Mouse (Mus musculus): ENCODE measurements at regions not wholly inside any gene's neighbourhood (a gene's known extent, or its start where the extent isn't known, plus 50 kb on each side); places are given as distances from the start of the nearest gene placed in this dataset.

DNA sequence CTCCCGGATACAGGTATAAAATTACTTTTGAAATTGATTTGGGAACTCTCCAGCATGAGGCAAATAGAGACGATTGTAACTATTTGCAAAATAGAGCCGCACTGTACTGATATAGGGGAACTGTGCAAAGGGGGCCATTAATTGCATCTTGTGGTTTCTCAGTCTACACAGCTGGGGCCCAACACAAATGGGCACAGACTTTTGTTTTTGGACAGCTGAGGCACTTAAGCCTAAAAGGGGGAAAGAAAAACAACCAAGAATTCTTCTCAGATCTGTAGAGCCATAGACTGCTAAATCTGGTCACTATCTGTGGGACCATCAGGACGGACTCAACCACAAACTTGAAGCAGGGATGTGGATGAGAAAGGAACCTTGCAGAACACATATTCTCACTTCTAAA is 347.9 kb downstream of the Cd83 start:
- no peak for DNase-seq (ENCODE audit: low spot score in 2 of 2)

GRCm38 (mm10) chr13:44133436-44133835 is 348.9 kb downstream of the Cd83 start:
- DNase-seq (ENCODE audit: low spot score in 2 of 2), result peak in 1 of 2 experiments; percentile 20

- no peak for DNase-seq (ENCODE audit: low spot score in 2 of 2)
These were observed 356.6 kb downstream of the Cd83 start for GRCm38 (mm10) chr13:44141181-44141580.

DNA sequence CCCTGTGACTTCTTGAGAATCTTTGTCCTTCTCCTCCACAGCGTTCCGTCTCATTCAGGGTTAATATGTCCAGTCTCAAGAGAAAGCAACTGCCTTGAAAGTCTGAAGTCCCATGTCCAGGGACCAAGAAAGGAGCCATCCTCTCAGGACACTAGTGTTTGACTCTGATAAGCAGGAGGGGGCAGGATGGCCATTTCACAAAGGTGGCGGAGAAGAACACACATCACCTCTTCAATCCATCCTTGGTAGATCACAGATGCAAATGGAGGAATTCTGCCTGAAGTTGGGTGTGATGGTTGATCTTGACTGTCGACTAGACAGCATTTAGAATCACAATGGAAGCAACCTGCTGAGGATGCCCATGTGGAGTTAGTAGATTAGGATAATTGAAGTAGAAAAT is 360.9 kb downstream of the Cd83 start:
- no peak for DNase-seq (ENCODE audit: low spot score in 2 of 2)

GRCm38 (mm10) chr13:44147841-44148240 is 363.3 kb downstream of the Cd83 start:
- no peak for DNase-seq (ENCODE audit: low spot score in 2 of 2)

- no peak for DNase-seq (ENCODE audit: low spot score in 2 of 2)
These were observed 364.9 kb downstream of the Cd83 start for GRCm38 (mm10) chr13:44149499-44149898.

GRCm38 (mm10) chr13:44151526-44151925 is 367.0 kb downstream of the Cd83 start:
- DNase-seq (ENCODE audit: low spot score in 2 of 2), result no peak

DNA sequence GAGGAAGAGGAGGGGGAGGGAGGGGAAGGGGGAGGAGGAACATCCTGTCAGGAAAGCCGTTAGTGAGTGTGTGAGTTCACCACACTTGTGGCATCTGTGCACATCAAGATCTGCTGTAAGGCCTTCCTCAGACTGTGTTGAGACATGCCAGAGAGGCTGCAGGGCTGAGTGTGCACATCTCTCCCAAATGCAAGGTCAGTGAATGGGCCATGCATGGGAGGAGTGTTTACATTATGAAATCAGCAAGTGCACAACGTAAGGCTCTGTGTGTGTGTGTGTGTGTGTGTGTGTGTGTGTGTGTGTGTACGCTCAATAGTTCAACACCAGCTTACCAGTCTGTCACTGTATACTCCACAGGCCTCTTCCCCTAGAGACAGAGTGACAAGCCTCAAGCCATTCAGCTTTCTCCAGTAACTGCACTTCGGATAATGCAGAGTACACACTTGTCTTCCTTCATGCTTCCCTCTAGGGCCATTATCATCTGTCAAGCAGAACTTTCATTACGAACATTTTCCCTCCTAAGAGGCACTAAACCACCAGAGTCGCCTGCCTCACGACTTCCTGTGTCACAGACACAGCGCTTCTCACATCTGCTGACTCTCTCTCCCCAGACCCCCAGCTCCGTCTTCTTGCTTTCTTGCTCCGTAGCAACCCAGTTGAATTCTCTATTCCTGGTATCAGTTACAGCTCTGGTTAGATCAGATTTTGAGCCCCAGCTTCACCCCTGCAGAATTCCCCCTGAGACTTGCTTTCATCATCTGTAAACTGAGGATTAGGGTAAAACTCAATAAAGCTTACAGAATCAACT is 368.4 kb downstream of the Cd83 start:
- DNase-seq (ENCODE audit: low spot score in 2 of 2), result no peak

DNA sequence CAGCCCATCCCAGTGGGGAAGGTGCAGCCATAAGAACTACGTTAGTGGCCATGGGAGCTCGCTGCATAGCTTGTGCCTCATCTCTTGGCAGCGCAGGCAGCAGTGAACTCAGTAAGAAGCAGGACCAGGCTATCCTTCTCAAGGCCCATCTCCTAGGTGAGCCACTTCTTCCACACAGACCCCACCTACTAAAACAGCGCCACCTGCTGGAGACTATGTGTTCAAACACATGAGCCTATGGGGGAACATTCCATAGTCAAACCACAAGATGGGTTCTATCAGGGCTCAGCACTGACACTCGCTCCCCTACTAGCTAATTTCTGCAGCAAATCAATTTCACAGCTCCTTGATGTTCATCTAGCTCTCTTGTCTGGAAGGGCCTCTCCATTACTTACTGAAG is 369.2 kb downstream of the Cd83 start:
- DNase-seq (ENCODE audit: low spot score in 2 of 2), result no peak

GRCm38 (mm10) chr13:44155956-44156355 is 371.4 kb downstream of the Cd83 start:
- DNase-seq (ENCODE audit: low spot score in 2 of 2), result no peak

DNA sequence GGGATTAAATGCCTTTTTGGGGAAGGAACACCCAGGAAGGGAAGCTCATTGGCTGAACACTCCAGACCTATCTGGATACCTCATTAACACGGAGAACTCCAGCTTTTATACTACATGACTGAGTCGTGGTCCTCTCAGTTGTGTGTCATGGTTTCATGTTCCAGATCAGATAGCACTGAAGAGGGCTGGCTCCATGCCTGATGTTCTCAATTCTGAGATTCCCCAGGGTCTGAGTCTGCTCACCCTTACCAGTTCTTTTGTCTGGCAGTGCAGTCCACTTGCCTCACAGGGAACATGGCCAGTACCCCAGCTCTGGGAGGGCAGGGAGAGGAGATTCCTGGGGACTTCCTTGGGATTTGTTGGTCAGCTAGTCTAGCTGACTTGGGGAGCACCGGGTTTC is 372.0 kb downstream of the Cd83 start:
- no peak for DNase-seq (ENCODE audit: low spot score in 2 of 2)

DNA sequence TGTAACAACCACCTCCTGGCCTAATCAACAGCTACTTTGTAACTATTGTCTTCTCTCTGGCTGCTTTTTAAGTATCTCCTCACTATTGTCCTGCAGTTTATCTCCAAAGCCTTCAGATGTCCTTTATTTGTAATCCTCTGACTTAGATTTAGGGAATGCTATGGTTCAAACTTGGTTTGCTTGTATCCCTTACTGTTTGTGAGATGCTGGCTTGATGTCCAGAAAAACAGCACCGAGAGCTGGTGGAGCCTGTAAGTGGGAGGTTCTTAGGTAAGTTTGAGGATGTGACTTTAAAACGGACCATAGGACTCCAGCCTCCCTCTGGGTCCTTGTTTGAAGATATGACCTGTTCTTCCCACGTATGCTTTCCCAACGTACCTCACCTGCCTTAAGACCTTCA is 372.7 kb downstream of the Cd83 start:
- no peak for DNase-seq (ENCODE audit: low spot score in 2 of 2)

DNA sequence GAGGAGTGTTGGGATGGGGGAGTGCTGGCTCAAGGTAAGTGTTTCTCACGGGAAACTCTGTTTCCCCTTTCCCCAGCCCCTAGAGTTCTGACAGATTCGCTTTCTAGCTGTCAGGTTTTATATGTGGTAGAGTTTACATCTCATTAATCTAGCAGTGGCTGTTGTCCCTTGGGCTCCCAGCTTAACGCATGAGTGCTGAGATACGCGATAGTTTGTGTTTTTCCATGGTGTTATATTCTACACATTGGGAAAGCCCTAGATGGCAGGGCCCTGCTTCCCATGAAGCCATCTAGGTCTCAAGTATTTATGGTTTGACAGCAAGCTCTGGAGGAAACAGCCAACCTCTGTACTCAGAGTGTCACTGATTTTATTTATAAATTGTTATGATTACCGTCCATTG is 373.8 kb downstream of the Cd83 start:
- DNase-seq (ENCODE audit: low spot score in 2 of 2), result no peak

DNA sequence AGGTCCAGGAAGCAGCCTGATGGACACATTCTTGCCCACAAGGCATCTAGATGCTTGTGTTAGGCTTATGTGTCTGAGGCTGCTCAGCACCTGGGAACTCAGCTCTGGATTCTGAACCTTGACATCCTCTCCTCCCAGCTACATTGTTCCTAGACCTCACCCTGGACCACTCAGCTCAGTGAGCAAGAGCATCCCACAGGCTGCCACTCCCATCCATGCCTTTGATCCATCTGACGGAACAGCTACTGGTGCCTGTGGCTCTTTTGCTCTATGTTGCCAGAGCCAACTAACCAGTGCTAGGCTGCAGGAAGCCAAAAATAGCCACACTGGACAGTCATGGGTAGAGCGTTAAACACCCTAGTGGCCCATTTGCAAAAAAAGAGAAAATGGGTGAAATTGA is 374.8 kb downstream of the Cd83 start:
- DNase-seq (ENCODE audit: low spot score in 2 of 2), result no peak

DNA sequence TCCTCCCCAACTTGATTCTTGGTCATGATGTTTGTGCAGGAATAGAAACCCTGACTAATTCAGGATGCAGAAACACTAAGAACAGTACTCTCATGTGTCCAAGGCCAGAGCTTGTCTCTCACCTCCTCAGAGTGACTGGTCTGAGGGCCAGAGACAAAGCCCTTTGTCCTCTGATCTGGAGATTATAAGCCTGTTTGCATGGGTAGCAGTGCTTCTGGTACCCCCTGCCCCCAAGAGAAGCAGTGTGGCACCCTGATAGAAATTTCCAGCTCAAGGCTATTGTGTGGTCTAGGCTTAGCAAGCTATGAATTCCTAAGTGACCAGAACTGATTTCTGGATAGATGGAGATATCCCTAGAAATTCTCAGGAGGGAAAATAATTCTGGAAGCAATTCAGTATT is 380.2 kb downstream of the Cd83 start:
- no peak for DNase-seq (ENCODE audit: low spot score in 2 of 2)

DNA sequence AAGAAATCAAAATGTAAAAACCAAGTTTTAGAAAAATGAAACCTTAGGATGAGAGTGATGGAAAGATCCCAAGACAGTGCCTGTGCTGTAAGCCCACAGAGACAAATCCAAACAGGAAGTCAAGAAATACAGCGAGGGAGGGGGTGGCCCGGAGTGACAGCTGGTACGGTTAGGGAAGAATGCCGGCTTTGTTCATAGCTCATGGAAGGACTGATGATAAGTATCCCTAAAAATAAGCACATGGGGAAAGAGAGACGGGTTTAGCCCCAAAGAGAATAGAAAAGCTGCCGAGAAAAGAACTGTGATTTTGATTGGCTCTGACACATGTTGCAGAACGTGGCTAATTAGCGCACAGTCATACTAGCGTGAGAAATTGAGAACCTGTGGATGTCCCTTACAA is 382.6 kb downstream of the Cd83 start:
- DNase-seq (ENCODE audit: low spot score in 2 of 2), result no peak

DNA sequence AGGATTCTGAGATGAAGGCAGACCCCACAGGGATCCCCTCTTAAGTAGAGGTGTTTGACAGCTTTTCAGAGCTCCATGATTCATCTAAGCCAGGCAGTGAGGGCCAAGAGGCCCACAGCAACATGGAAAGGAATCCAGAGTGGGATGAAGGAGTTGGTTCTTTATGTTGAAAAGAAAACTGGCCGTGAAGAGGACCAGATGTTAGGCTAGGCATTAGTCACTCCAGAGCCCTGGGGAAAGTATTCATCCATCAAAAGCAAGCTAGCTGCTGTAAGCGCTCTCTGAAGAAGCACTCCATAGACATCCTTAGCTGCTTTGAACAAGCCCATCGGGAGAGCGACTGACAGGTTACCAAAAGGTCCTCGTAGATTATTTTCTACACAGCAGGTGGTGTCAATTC is 383.6 kb downstream of the Cd83 start:
- DNase-seq (ENCODE audit: low spot score in 2 of 2), result no peak

- DNase-seq (ENCODE audit: low spot score in 2 of 2), result no peak
These were observed 387.1 kb downstream of the Cd83 start for GRCm38 (mm10) chr13:44171639-44172038.

DNA sequence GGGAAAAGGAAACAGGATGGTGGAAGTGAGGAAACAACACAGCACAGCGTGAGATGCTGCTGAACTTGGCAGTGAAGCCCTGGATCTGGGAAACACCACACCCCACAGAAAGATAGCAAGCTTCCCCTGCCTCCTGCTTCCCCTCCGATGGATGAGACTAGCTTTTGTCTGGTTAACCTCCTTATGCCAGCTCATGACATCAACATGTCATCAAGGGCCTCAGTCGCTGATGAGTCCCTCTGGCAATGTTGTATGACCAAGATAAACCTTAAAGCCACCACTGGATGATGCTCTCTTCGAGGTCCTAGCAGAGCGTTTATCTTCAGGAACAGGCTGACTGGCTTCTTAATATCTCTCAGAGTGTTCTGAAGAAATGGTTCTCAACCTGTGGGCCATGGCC is 388.1 kb downstream of the Cd83 start:
- no peak for DNase-seq (ENCODE audit: low spot score in 2 of 2)

DNA sequence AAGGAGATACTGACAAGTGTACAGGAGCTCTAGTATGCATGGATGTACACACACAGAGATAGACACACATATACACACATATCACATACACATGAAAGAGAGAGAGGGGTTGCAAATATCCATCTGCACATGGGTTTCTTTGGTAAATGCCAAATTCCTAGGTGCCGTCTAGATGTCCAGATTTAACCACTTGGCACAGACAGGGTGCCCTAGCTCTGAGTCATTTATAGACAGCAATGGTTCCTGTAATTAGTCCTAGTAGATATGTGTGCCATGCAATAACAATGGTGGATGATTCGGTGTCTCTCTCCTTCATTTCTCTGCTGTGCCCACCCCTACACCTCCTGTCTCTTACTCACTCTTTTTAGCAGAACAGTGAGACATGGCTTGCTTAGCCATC is 389.7 kb downstream of the Cd83 start:
- DNase-seq (ENCODE audit: low spot score in 2 of 2), result no peak

GRCm38 (mm10) chr13:44175300-44176036 is 390.9 kb downstream of the Cd83 start:
- no peak for DNase-seq (ENCODE audit: low spot score in 2 of 2)

GRCm38 (mm10) chr13:44176121-44176520 is 391.5 kb downstream of the Cd83 start:
- no peak for DNase-seq (ENCODE audit: low spot score in 2 of 2)

GRCm38 (mm10) chr13:44178006-44178405 is 393.4 kb downstream of the Cd83 start:
- DNase-seq (ENCODE audit: low spot score in 2 of 2), result no peak
